Mouse (Mus musculus): Measurements from ENCODE around the gene Sapcd1.
"Not testable (repeated sequence)": the region's sequence is repeated elsewhere in the genome, so short reads cannot be mapped to it uniquely, and the experiment has no call there.

Gene Sapcd1

GRCm38 (mm10) chr17:35007387-35007991 is 20.3 kb downstream of the Sapcd1 start:
- no peak for DNase-seq

- not testable (repeated sequence) for DNase-seq
Observed at GRCm38 (mm10) chr17:35005902-35006301, 21.9 kb downstream of the Sapcd1 start.

- peak; percentile 90 for DNase-seq
Observed at GRCm38 (mm10) chr17:35005158-35005557, 22.7 kb downstream of the Sapcd1 start.

- DNase-seq: peak; percentile 85
Observed at GRCm38 (mm10) chr17:35004075-35004717, 23.6 kb downstream of the Sapcd1 start.

- DNase-seq: peak; percentile 86
Observed at GRCm38 (mm10) chr17:35003022-35003838, 24.6 kb downstream of the Sapcd1 start.

GRCm38 (mm10) chr17:35002153-35002865 is 25.5 kb downstream of the Sapcd1 start:
- peak; percentile 92 for DNase-seq

GRCm38 (mm10) chr17:35001452-35002152 is 26.2 kb downstream of the Sapcd1 start:
- no peak for DNase-seq

GRCm38 (mm10) chr17:35000717-35001451 is 26.9 kb downstream of the Sapcd1 start, which contains the start of gene Vars:
TSS of gene Vars (plus strand) at chr17:35000987.
- DNase-seq: peak; percentile 99

GRCm38 (mm10) chr17:34999871-35000716 is 27.7 kb downstream of the Sapcd1 start:
- peak; percentile 93 for DNase-seq

DNA sequence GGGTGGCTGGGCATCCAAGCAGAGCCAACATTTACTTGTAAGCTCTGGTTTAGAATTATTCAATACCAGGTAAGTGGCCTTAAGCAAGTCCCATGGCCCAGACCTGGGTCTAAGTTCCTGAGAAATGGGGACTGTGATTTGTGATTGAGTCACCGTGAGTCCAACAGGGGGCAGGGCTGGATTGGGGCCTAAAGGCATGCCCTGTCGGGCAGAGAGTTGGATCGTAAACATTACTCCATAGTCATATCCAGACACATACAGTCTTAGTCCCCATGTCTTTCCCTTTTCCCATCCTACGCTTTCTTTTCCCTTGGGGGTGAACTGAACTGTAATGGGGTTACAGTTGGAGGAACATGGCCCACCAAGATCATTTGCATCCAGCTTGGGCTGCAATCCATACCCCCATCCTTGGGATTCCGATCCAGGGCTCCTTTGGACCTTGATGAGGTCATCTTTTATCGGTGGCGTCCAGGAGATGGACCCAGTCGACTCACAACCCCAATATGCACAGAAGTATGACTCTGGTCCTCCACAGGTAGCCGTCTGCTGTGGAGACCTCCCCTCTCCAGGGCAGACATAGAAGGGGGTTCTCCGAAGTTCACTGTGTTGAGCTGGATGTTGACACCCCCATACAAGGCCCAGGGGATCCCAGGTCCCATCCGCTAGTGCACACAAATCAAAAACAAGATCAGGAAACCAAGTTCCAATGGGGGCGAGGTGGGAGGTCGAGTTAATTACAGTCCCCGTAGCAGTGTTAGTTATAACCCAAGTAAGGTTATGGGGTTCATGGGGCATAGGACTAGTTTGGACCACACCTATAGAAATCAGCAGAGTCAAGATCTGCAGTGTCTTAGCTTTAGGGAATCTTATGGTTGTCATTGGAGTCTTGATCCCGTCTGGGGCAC is 29.0 kb downstream of the Sapcd1 start:
- DNase-seq: peak; percentile 91

- no peak for DNase-seq
Observed at GRCm38 (mm10) chr17:34997142-34997483, 30.7 kb downstream of the Sapcd1 start.

DNA sequence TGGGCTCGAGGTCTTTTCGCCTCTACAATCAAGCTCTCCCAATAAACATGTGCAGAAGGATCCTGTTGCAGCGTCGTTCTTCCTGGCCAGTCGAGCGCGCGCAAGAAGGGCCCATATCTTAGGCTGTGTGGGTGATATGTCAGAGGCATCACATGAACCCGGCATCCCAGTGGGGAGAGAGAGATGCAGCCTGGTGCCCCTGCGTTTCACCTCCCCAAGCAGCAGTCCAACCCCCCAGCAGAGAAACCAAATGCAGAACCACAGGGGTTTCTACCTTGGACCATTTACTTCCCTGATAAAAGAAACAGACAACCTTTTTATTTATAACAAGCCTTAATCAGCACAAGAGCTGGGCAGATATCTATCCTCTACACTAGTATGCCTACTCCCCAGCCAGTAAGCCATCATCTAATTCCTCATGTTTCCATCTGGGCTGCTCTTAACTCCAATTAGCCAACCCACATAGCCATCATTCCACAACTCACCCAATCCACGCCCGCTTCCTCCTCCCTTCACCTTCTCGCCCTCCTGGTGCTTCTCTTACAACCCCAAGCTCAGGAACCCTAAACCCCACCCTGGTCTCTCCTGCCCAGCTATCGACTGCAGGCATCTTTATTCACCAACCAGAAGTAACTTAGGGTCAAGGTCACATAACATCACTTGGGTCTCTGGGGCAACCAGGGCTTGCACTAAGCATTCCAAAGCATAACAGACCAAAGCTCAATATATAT is 31.2 kb downstream of the Sapcd1 start:
- peak; percentile 83 for DNase-seq

GRCm38 (mm10) chr17:34995927-34996326 is 31.9 kb downstream of the Sapcd1 start:
- DNase-seq: peak; percentile 86

DNA sequence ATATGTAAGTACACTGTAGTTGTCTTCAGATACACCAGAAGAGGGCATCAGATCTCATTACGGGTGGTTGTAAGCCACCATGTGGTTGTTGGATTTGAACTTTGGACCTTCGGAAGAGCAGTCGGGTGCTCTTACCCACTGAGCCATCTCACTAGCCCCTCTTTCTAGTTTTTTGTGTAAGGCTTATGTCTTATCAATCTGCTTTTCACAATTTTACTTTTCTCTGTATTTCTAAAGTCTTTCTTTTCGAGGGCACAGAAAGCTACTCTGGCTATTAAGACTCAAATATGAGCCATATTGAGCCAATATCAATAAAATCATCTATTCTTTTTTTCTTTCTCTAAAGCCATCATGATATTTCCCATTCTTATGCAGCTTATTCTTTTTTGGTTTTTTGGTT is 32.6 kb downstream of the Sapcd1 start:
- not testable (repeated sequence) for DNase-seq

DNA sequence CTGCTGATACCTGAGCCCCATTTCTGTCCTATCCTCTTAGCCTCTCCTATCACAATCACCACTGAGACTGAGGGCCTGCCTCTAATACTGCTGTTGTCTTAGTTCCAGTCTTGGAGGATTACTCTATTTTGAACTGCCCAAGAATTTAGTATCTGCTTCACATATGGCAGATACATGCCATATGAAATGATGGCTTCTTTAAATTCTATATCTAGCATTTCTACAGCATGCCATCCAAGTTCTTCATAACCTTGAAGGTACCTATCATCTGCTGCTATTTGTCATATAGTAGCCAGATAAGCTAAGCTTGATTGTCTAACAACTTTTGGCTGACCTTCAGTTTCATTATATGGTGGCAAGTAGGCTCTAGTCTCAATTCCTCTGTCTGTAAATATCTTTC is 33.1 kb downstream of the Sapcd1 start:
- no peak for DNase-seq

DNA sequence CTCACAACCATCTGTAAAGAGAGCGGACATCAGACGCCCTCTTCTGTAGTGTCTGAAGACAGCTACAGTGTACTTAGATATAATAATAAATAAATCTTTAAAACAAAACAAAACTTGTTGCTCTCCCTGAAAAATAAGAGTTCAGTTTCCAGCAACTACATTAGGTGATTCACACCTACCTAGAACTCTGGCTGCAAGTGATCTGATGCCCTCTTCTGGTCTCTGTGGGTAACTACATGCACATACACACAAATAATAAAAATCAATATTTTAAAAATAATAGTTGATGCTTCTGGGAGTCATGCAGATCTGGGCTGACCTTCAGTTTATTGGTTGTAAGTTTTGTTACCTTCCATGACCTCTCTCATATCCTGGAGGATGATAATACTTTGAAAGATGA is 43.6 kb downstream of the Sapcd1 start:
- DNase-seq: no peak

- DNase-seq: no peak
Observed at GRCm38 (mm10) chr17:34982328-34982727, 45.5 kb downstream of the Sapcd1 start.

DNA sequence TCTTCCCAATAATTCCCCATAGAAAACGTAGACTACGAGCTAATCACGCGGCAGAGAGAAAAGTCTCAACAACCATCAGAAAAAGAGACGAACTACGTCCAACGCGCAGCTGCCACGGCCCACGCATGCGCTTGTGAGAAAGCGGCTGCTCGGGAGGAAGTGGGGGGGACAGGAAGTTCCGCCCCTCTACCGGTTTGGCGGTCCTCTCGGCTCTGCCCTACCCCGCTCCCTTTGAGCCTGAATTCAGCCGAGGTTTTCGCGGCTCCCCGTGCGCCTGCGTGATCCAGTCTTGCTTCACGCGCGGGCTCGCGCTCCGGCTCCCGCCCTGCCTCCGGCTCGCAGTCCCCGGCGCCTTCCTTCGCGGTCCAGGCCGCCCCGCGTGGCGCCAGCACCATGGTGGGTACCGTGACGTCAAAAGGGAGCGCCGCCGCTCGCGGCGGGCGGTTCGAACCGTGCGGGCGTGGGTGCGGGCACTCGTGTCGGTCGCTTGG is 46.1 kb downstream of the Sapcd1 start, which contains the start of gene Lsm2:
Gene Lsm2, plus strand, starts transcription at position 173 of the 491 bp plus-strand sequence.
- peak; percentile 99 for DNase-seq

DNA sequence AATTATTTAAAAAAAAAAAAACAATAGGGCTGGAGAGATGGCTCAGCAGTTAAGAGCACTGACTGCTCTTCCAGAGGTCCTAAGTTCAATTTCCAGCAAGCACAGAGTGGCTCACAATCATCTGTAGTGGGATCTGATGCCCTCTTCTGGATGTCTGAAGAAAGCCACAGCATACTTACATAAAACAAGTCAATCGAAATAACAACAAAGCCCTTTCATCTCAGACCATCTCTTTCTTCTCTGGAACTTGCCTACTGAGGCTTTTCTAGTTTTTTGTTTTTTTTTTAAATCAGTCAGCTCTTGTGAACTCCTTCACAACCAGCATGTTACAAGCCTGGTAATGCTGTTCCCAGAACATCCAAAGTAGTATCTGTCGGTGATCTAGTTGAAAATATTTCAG is 47.2 kb downstream of the Sapcd1 start:
- no peak for DNase-seq

Data from heart, adult 11 months (tissue).